Mouse (Mus musculus) liver, embryonic 12.5 days (tissue): ENCODE results near the gene Grpel1. TPM values are rescaled to one million over a fixed set of nuclear protein-coding genes. Genes with fewer than 3 reads are reported as not detected.

Experiments
- ATAC-seq: fragments of 200-750 bp; cut with Nextera tagmentation; 2 replicates; pipeline ENCODE4 v1.8.0; 2017; ENCODE audit warnings: moderate number of reproducible peaks, mild to moderate bottlenecking, moderate library complexity
- H3K27ac ChIP-seq: fragments of 300-500 bp; sonication (generic); 2 replicates; pipeline ENCODE4 v1.5.1; 2016; ENCODE audit warnings: mild to moderate bottlenecking
- H3K27me3 ChIP-seq: fragments of 300-500 bp; sonication (generic); replicated peaks from 2 replicates; pipeline ENCODE4 v1.6.1; 2016; ENCODE audit warnings: mild to moderate bottlenecking, moderate library complexity
- H3K36me3 ChIP-seq: fragments of 300-500 bp; sonication (generic); 2 replicates; pipeline ENCODE4 v1.6.1; 2016; ENCODE audit warnings: mild to moderate bottlenecking, moderate library complexity
- H3K4me1 ChIP-seq: fragments of 300-500 bp; sonication (generic); 2 replicates; pipeline ENCODE4 v1.6.1; 2016
- H3K4me2 ChIP-seq: fragments of 300-500 bp; sonication (generic); 2 replicates; pipeline ENCODE4 v1.6.1; 2016; ENCODE audit warnings: mild to moderate bottlenecking, moderate library complexity
- H3K4me3 ChIP-seq: fragments of 300-500 bp; sonication (generic); 2 replicates; pipeline ENCODE4 v1.5.1; 2016; ENCODE audit warnings: mild to moderate bottlenecking, moderate library complexity
- H3K9ac ChIP-seq: fragments of 300-500 bp; sonication (generic); 2 replicates; pipeline ENCODE4 v1.6.1; 2016; ENCODE audit warnings: mild to moderate bottlenecking, moderate library complexity
- H3K9me3 ChIP-seq: fragments of 300-500 bp; sonication (generic); replicated peaks from 2 replicates; pipeline ENCODE4 v1.6.1; 2016; ENCODE audit warnings: mild to moderate bottlenecking, moderate library complexity
- WGBS: fragments of 180-500 bp; shearing (Covaris S2); methylation state at CpG from one replicate; pipeline ENCODE4 v1.1.7; 2016; ENCODE audit not compliant: insufficient replicate concordance; 5-methylcytosine and 5-hydroxymethylcytosine counted together
- polyA plus RNA-seq: library from polyadenylated mRNA; unstranded; fragments of >200 nt; fragmentation: Nextera tagmentation; extraction: Ambion mirVana; gene quantifications from 2 replicates; pipeline ENCODE4 v1.2.1, GENCODE M21; 2016

Gene Grpel1
- polyA plus RNA-seq, 1 experiment from 2014 or later, result 52.9 TPM

- Histone ChIP-seq H3K9me3 (no peaks in the 10 kb centered on the region), H3K4me3 (peak within 1 kb of the TSS; percentile 87), H3K27me3 (peaks cover 33% of the 10 kb centered on the region), H3K27ac (peak within 1 kb of the TSS; percentile 83), H3K9ac (peak within 1 kb of the TSS; percentile 94), H3K4me1 (peaks cover 54% of the 10 kb centered on the region), H3K4me2 (peak within 1 kb of the TSS; percentile 97), H3K36me3 (peaks cover 8% of the 10 kb centered on the region)
- WGBS, result 1% methylated on average over 93 of the region's 97 CpGs
- ATAC-seq, result peak; percentile 97
Observed at GRCm38 (mm10) chr5:36484171-36484990, 19.6 kb downstream of the Grpel1 start, which contains the start of the genes Tada2b and Ccdc96. Gene Tada2b (minus strand): TSS chr5:36484285. Gene Ccdc96 (plus strand): TSS chr5:36484588.

DNA sequence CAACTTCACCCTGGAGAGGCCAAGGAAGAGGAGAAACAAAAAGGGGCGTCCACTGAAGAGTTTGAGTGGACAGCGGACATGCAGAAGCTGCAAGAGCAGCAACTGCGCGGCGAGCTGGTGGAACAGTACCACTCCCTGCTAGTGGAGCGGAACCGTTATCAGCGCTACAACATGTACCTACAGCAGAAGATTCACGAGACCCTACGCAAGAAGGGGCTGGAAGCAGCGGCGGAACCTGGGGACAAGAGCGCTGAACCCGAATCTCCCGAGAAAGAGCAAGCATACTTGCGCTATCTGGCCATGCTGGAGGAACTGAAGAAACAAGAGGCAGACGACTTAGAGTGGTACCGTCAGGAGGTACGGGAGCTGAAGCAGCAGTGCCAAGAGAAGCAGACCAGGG is 20.5 kb downstream of the Grpel1 start:
- peaks cover 45% of the 10 kb centered on the region for H3K4me1 ChIP-seq
- ATAC-seq, result no peak
- H3K27me3 ChIP-seq, result peaks cover 33% of the 10 kb centered on the region
- peaks cover 8% of the 10 kb centered on the region for H3K36me3 ChIP-seq
- no peak overlapping the region for H3K27ac ChIP-seq
- 15% methylated on average over 19 of the region's 19 CpGs for WGBS
- H3K4me2 ChIP-seq, result peak overlapping the region; percentile 97
- H3K9ac ChIP-seq, result peak overlapping the region; percentile 71
- no peaks in the 10 kb centered on the region for H3K9me3 ChIP-seq
- H3K4me3 ChIP-seq, result peak overlapping the region; percentile 71

GRCm38 (mm10) chr5:36489225-36489624 is 24.4 kb downstream of the Grpel1 start:
- H3K27ac ChIP-seq, result no peak overlapping the region
- H3K9me3 ChIP-seq, result no peaks in the 10 kb centered on the region
- WGBS, result 56% methylated on average over 2 of the region's 2 CpGs
- ATAC-seq, result no peak
- H3K36me3 ChIP-seq, result peaks cover 29% of the 10 kb centered on the region
- no peak overlapping the region for H3K9ac ChIP-seq
- H3K4me2 ChIP-seq, result no peak overlapping the region
- peaks cover 33% of the 10 kb centered on the region for H3K27me3 ChIP-seq
- no peak overlapping the region for H3K4me3 ChIP-seq
- H3K4me1 ChIP-seq, result peaks cover 15% of the 10 kb centered on the region

DNA sequence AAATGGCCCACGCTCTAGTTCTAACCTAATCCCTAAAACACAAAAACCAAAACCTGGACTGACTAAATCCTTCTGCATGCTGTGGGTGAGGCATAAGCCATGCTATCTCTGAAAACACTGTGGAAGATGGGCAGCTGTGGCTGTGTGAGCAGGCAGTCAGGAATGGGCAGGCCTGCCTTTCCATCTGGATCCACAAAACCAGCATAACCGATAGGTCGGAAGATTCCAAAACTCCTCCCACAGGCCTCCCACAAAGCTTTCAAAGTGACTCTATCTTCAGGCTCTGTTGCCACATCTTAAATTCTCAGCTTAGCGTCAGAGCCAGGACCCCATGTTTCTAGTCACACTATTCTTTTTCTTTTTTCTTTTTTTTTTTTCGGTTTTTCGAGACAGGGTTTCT is 29.1 kb downstream of the Grpel1 start:
- ATAC-seq, result no peak
- no peaks in the 10 kb centered on the region for H3K9me3 ChIP-seq

DNA sequence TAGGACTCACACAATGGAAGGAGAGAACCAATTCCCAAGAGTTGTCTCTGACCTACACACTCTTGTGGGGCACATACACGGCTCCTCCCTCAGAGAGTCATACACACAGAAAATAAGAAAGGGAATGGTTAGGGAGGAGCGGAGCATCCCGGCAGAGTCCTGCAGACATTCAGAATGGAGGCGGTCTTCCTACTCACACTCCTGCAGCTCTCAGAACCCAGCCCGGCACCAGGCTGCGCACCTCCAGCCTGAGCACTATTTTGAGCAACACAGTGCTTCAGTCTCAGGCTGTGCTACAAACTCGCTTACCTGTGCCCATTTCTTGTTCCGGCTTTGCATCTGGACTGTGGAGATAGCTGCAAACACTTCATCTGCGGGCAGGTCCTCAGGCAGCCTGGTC is 29.9 kb downstream of the Grpel1 start:
- Histone ChIP-seq H3K4me1 (no peaks in the 10 kb centered on the region), H3K27me3 (no peaks in the 10 kb centered on the region), H3K9ac (no peak overlapping the region), H3K4me3 (no peak overlapping the region), H3K4me2 (no peak overlapping the region), H3K36me3 (peaks cover 68% of the 10 kb centered on the region), H3K27ac (no peak overlapping the region), H3K9me3 (no peaks in the 10 kb centered on the region)
- no peak for ATAC-seq
- WGBS, result 85% methylated on average over 9 of the region's 9 CpGs

More for the DNA sequence above, 29.1 kb downstream of the Grpel1 start:
- Histone ChIP-seq H3K9ac (no peak overlapping the region), H3K4me2 (no peak overlapping the region), H3K27ac (no peak overlapping the region), H3K27me3 (no peaks in the 10 kb centered on the region), H3K4me3 (no peak overlapping the region), H3K36me3 (peaks cover 63% of the 10 kb centered on the region), H3K4me1 (no peaks in the 10 kb centered on the region)
- 82% methylated on average over 6 of the region's 6 CpGs for WGBS

DNA sequence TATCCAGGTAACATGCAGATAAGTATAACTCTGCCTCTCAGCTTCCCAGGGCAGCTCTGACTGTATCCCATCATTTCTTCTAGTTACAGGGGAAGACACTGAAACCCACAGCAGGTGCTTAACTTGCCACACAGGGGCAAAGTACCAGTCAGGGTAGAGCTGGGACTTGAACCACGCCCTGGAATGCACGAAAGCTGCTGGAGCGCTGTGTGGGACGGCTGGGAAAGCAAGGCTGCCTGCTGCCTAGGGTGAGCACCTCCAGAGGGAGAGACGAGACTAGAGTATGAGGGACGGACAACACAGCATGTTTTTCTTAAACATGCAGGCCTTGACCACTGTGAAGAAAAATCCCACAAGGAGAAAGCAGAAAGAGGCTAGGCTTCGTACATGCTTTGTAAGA is 40.4 kb downstream of the Grpel1 start:
- H3K27ac ChIP-seq, result no peak overlapping the region
- H3K4me3 ChIP-seq, result no peak overlapping the region
- H3K9me3 ChIP-seq, result no peaks in the 10 kb centered on the region
- no peaks in the 10 kb centered on the region for H3K4me1 ChIP-seq
- H3K36me3 ChIP-seq, result peaks cover 93% of the 10 kb centered on the region
- no peak overlapping the region for H3K9ac ChIP-seq
- H3K4me2 ChIP-seq, result no peak overlapping the region
- 88% methylated on average over 7 of the region's 7 CpGs for WGBS
- no peak for ATAC-seq
- no peaks in the 10 kb centered on the region for H3K27me3 ChIP-seq

DNA sequence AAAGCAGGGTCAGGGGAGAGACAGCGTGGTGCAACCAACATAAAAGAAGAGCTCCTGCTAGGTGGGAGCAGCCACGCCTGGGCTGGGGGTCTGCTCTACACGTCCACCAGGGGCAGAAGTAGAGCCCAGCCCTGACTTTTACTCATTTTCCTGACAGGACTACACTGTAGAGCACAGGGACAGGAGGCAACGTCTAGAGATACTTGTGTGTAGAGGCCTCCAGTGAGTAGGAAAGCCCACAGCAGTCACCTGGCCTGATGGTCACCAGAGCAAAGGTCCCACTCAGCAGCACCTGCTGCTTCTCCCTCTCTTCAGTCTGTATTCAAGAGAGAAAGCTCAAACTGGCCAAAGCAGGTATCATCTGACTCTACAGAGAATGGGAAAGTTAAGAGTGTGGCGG is 40.8 kb downstream of the Grpel1 start:
- no peak for ATAC-seq
- no peak overlapping the region for H3K4me2 ChIP-seq
- peaks cover 93% of the 10 kb centered on the region for H3K36me3 ChIP-seq
- no peaks in the 10 kb centered on the region for H3K27me3 ChIP-seq
- 71% methylated on average over 5 of the region's 5 CpGs for WGBS
- no peak overlapping the region for H3K4me3 ChIP-seq
- no peaks in the 10 kb centered on the region for H3K4me1 ChIP-seq
- H3K27ac ChIP-seq, result no peak overlapping the region
- no peak overlapping the region for H3K9ac ChIP-seq
- no peaks in the 10 kb centered on the region for H3K9me3 ChIP-seq

- no peak for ATAC-seq
Observed at GRCm38 (mm10) chr5:36508351-36508750, 43.6 kb downstream of the Grpel1 start.

GRCm38 (mm10) chr5:36510956-36511355 is 46.2 kb downstream of the Grpel1 start:
- Histone ChIP-seq H3K9me3 (no peaks in the 10 kb centered on the region), H3K27ac (no peak overlapping the region), H3K4me1 (no peaks in the 10 kb centered on the region), H3K4me3 (no peak overlapping the region), H3K27me3 (no peaks in the 10 kb centered on the region), H3K4me2 (no peak overlapping the region), H3K9ac (no peak overlapping the region), H3K36me3 (peaks cover 88% of the 10 kb centered on the region)
- ATAC-seq, result no peak
- 93% methylated on average over 2 of the region's 2 CpGs for WGBS

More at GRCm38 (mm10) chr5:36508351-36508750, 43.6 kb downstream of the Grpel1 start:
- 83% methylated on average over 10 of the region's 10 CpGs for WGBS
- Histone ChIP-seq H3K4me2 (no peak overlapping the region), H3K36me3 (peaks cover 92% of the 10 kb centered on the region), H3K27ac (no peak overlapping the region), H3K27me3 (no peaks in the 10 kb centered on the region), H3K9me3 (no peaks in the 10 kb centered on the region), H3K9ac (no peak overlapping the region), H3K4me1 (no peaks in the 10 kb centered on the region), H3K4me3 (no peak overlapping the region)

GRCm38 (mm10) chr5:36515126-36515525 is 50.3 kb downstream of the Grpel1 start:
- H3K4me3 ChIP-seq, result no peak overlapping the region
- no peaks in the 10 kb centered on the region for H3K9me3 ChIP-seq
- H3K4me1 ChIP-seq, result no peaks in the 10 kb centered on the region
- no peak overlapping the region for H3K4me2 ChIP-seq
- WGBS, result 72% methylated on average over 1 of the region's 1 CpGs
- no peak for ATAC-seq
- H3K9ac ChIP-seq, result no peak overlapping the region
- H3K27me3 ChIP-seq, result no peaks in the 10 kb centered on the region
- peaks cover 93% of the 10 kb centered on the region for H3K36me3 ChIP-seq
- H3K27ac ChIP-seq, result no peak overlapping the region

DNA sequence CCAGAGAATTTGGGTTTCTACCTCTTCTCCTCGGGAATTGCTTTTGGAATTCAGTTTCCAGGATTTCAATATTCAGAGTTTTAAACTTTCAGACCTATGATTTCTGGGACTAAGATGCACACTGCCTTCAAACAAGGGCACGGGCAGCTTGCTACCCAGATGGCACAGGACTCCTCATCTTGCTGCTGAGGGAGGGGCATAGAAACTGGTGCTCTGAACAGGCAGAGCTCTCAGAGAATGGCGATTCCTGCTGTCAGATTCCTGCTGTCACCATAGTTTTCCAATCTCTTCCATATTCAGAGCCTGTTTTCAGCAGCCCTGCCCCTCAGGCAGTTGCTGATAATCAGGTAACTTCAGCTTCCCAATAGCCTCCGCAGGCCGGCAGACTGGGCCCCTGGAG is 50.8 kb downstream of the Grpel1 start:
- no peak overlapping the region for H3K4me2 ChIP-seq
- peaks cover 93% of the 10 kb centered on the region for H3K36me3 ChIP-seq
- no peak overlapping the region for H3K9ac ChIP-seq
- no peak overlapping the region for H3K4me3 ChIP-seq
- ATAC-seq, result no peak
- no peaks in the 10 kb centered on the region for H3K27me3 ChIP-seq
- H3K4me1 ChIP-seq, result no peaks in the 10 kb centered on the region
- 79% methylated on average over 5 of the region's 5 CpGs for WGBS
- no peaks in the 10 kb centered on the region for H3K9me3 ChIP-seq
- no peak overlapping the region for H3K27ac ChIP-seq

- H3K36me3 ChIP-seq, result peaks cover 93% of the 10 kb centered on the region
- WGBS, result 80% methylated on average over 3 of the region's 3 CpGs
Observed at GRCm38 (mm10) chr5:36517596-36517995, 52.8 kb downstream of the Grpel1 start.

More at GRCm38 (mm10) chr5:36517596-36517995, 52.8 kb downstream of the Grpel1 start:
- no peak for ATAC-seq
- H3K27ac ChIP-seq, result no peak overlapping the region
- no peaks in the 10 kb centered on the region for H3K9me3 ChIP-seq
- no peak overlapping the region for H3K4me3 ChIP-seq
- peaks cover 4% of the 10 kb centered on the region for H3K4me1 ChIP-seq
- no peak overlapping the region for H3K4me2 ChIP-seq
- H3K9ac ChIP-seq, result no peak overlapping the region
- H3K27me3 ChIP-seq, result no peaks in the 10 kb centered on the region
